Mouse (Mus musculus): Measurements from ENCODE around the gene Dcps. TPM values are rescaled to one million over a fixed set of nuclear protein-coding genes. Genes with fewer than 3 reads are reported as not detected.

The Dcps gene
- 64.3 and 69.3 TPM in 2 replicates for polyA plus RNA-seq (2015; fragmentation: Nextera tagmentation; extraction: Ambion mirVana)

DNA sequence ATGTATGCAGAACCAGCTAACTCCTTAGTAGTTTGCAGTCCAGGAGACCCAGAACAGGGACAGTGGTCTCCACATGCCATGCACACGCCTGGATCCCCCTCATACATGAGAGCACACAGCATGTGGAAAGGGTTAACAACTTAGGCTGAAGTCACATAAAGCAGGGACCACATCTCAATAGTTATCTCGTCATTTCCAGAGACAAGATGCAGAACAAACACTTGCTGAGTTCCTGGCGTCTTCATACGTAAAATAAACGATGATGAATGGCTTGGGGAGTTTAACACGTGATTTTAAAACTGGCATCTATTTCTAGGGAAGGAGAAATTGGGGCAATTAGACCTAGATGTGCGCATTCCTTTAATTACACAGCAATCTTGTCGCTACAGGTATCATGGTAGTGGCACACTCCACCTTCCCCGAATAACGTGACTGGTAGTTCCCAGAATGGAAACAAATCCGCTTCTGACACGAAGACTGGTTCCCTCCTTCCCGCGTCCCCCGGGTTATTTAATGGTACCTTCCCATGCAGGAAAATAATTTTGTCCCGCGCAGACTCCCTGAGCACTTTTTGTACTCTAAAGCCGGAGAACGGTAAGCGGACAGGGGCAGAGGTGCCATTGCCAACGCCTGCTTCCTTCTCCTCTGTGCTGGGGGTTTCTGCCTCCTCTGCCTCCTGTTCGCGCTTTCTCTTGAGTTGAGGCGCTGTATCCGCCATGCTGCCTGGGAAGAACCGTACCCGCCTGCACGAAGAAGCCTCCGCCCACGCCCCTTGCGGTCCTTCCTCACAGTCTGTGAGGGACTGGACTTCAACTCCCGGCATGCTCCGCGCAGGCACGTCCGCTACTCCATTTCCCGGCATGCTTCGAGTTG, at the start of gene Dcps:
Gene Dcps, minus strand, starts transcription at position 811 of the 873 bp plus-strand sequence.
- DNase-seq (ENCODE audit: low spot score), result peak; percentile 95

DNA sequence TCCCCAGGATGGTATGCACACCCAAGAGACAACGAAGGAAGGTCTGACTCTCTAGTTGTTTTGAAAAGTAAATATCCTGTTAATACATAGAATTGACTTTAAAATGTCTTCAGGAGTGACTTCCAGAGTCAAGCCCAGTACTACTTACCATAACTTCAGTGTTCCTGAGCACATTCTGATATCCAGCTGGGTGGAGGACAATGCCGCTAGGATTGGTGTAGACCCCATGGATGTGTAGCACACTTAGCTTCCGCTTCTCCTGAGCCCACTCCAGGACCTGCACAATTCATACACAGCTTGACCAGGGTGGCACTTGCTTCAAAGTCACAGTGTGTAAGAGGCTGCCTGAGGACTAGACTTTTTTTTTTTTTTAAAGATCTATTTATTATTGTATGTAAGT, 47.6 kb upstream of the Dcps start:
- no peak for DNase-seq (ENCODE audit: low spot score)

DNA sequence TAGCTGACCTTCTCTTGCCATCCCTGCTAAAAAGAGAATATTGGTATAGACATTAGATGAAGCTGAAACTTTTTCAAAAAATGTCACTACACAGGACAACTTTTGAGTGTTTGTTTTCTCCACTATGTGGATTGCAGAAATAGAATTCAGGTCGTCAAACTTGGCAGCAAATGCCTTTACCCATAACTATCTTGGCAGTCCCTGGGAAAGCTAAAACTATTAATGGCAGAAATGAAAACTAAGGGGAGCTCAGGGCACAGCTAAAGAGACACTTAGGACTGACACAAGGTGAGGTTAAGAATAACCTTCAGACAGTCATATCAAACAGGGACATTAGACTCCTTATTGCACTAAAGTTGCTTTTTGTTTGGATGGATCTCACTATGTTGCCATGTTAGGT, 42.1 kb upstream of the Dcps start:
- no peak for DNase-seq (ENCODE audit: low spot score)

DNA sequence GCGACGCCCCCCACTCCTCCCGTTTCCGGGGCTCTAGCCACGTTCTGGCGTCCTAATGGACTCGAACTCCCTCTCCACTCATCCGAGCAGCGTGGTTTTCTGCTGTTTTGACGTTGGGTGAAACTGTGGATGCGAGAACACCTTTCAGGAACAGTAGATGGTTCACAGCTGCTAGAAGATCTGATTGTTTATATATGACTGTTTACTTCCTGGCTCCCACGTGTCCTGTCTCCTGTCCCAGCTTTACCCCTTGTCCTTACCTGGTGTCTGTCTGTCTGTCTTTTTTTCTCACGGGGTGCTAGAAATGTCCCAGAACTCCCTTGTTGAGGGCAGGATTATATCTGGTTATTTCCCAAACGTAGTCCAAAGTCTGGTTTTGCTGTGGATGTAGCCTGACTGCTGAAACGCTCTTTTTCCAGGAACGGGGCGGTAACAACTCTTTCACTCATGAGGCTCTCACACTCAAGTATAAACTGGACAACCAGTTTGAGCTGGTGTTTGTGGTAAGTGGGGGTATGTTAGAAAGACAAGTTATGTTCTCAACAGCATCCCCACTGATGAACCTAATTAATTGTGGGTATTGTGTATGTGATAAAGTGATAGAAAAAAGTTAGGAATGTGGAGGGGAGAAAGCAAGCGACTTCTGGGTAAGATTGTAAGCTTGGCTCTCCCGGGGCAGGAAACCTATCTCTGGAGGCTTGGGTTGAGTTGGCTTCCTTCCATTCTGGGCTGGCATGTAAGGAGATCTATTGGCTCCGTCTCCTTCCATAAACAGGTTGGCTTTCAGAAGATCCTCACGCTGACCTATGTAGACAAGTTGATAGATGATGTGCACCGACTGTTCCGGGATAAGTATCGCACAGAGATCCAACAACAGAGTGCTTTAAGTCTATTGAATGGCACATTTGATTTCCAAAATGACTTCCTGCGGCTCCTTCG, 36.0 kb upstream of the Dcps start:
- DNase-seq (ENCODE audit: low spot score), result no peak

DNA sequence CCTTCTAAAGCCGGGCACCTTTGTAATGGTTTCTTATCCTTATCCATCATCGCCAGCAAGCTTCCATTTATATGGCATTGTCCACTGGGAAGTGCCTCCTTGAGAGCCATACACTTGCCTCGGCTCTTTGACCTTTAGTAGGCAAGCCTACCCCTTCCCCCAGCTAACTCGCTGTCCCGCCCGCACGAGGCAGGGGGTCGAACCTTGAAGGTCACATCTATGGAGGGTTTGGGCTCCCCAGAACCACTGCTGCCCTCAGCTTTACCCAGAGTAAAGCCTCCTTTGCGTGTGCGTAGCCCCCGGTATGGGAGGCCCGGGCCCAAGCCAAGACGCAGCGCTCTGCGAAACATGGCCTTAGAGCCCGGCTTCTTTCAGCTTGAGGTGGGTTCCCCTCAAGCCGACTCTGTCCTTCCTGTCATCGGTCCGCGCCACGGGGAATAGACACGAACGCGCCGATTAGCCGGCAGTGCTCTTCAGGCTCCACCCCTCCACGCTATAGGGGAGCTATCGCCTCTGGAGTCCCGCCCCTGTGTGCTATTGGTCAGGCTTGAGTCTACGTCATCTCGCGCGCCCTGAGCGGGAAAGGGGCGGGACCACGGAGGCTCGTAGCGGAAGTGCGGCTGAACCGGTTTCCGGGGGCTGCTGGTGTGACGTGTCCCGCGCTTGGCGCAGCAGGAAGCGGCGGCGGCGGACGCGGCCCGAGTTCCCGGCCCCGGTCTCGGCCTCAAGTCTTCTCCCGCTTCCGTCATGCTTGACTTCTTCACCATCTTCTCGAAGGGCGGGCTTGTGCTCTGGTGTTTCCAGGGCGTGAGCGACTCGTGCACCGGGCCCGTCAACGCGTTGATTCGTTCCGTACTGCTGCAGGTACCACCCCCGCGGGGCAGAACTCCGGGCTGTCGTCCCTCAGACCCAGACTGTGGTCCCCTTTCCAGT, 34.9 kb upstream of the Dcps start, which contains the start of gene Foxred1:
Gene Foxred1, minus strand, starts transcription at position 514 of the 933 bp plus-strand sequence.
- DNase-seq (ENCODE audit: low spot score), result peak; percentile 100

DNA sequence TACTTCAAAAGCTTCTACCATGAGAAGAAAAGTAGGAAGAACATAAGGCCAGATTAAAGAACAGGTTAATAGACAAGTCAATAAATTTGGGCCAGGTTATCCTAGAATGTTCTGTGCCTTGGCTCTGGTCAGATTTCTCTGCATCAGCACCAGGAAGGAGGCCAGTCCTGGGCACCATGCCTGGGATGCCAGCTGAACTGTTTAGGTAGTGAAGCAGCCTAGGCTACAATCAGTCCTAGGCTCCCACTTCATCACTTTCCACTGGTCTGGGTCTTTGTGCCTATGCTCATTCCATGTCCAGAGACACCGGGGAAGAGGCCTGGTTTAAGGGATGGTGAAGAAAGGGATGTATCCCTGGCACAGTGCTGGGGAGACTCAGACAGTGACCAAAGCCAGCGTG, 28.6 kb upstream of the Dcps start:
- DNase-seq (ENCODE audit: low spot score), result no peak

DNA sequence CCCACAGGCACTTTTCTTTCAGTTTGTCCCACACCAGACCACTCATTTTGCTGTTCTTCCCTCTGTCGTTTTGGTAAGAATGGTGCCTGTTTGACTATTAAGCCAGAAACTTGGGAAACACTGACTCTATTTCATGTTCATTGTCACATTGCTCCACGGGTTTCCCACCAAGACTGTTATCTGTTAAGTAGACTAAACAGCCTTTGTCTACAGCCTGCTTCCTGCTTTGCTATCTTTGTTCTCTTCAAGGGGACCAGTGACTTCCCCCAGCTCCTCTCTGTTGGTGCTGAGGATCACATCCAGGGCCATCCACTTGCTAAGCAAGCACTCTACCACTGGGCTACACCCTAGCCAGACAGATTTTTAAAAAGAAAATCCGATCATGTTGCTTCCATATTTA, 27.7 kb upstream of the Dcps start:
- no peak for DNase-seq (ENCODE audit: low spot score)

DNA sequence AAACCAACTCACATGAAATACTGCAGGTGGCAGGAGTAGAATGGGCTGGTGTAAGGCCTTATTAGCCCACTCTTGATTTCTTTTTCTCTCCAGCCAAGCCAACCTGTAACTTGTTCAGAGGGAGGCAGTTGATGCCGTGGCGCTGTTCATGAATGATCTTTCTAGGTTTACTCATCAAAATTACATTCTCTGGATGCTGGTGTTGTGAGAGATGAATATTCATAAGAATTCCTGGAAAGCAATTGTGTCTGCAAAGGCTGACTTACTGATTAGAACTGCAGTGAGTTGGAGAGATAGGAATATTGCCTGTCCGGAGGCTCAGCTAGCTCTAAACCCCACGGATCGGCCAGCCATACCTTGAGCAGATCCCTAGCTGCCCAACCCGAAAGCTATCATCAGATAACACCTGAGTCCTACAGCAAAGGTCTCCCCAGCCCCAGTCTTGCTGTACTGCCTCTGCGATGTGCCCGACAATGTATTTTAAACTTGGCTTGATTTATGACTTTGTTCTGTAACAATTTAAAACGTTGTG, 24.7 kb upstream of the Dcps start:
- no peak for DNase-seq (ENCODE audit: low spot score)

DNA sequence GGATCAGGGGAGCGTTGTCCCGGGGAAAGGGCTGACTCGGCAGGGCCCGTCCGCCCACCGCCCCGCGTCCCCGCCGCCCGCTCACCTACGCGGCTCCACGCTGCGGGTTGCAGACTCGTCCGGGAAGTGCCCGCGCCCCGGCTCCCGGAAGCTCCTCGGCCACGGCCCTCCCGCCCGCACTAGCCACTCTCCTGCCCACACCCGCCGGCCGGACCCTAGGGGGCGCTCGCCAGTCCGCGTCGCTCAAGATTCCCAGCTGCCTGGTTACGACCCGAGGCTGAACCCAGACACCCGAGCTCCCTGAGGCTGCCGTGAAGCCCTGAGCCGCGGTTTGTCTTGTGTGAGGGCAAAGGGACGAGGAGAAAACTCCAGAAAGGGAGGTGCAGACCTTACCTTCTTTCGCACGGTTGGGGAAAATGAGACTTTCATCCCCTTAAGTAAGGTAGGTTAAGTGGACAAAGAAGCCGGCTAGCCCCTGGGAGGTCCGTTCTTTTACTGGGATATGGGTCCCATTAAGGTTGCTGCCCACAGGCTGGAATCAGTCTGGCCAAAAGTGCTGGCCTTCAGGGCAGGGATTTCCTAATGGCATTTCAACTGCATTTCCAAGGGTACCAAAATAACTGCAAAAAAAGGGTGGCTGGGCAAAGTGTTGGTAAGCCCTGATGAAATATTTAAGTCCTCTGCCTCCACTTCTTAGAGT, 24.1 kb upstream of the Dcps start, which contains the start of the genes Srpr and Tirap:
Gene Srpr, plus strand, starts transcription at position 404 of the 700 bp plus-strand sequence.
Gene Tirap, minus strand, starts transcription at position 520 of the 700 bp plus-strand sequence.
- DNase-seq (ENCODE audit: low spot score), result peak; percentile 68

DNA sequence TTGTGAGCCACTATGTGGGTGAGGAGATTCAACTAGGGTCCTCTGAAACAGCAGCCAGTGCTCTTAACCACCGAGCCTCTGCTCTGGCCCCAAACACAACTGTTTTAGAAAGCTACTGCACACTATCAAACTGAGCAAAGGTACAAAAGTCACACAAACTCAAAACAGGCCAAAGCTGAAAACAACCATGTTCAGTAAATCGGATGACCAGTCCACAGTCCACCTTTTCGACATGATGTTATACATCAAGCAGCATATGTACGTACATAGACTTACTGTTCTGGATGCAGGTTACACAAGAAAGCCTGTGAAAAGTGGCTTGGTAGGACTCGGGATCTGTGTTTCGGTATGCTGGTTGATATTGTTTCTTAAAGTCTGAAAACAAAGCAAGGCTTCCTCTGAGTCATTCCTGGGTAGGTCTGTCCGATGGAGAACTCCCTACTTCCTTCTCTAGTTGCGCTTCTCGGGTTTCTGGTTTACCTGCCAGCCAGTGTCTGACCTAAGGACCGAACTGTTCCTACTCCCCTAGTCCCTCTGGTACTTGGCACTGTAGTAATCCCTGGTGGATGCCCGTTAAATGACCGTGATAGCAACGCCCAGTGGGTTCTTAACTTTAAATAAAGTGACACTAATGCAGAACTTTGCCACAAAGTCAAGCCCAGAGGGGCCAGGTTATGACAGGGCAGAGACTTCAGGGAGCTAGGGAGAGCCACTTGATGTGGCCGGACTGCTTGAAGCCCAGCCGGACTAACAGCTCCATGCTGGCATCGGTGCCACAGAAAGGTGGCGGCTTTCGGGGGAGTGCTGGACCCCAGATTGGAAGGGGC, 23.3 kb upstream of the Dcps start:
- no peak for DNase-seq (ENCODE audit: low spot score)

DNA sequence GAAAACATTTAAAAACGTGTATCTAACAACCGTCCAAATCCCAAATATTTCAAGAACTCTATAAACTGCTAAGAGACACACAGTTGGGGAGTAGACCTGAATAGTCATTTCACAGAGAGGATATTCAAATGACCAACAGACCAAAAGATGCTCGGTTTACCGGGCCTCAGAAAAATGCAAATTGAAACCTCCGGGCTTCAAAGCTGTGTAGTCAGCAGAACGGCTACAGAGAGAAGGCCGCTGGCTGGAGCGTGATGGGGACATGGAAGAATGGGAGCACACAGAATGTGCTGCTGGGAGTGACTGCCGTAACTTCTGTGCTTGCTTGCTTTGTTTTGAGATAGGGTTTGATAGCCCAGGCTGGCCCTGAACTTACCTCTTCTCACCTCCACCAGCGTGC, 22.5 kb upstream of the Dcps start:
- no peak for DNase-seq (ENCODE audit: low spot score)

DNA sequence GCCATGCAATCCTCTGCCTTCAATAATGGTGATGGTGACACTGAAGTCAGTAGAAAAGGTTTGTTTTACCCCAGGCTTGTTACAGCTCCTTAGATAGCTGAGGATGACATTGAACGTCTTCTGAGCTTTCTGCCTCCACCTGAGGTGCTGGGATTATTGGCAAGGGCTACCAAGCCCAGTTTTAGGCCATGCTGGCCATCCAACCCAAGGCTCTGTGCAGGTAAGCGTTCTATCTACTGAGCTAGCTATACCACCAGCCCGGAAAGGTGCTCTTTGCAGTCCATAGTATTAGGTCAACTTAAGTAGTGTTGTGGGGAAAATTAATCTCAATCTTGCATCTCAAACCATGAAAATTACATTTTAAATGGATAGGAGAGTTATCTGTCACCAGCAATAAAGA, 21.8 kb upstream of the Dcps start:
- no peak for DNase-seq (ENCODE audit: low spot score)

DNA sequence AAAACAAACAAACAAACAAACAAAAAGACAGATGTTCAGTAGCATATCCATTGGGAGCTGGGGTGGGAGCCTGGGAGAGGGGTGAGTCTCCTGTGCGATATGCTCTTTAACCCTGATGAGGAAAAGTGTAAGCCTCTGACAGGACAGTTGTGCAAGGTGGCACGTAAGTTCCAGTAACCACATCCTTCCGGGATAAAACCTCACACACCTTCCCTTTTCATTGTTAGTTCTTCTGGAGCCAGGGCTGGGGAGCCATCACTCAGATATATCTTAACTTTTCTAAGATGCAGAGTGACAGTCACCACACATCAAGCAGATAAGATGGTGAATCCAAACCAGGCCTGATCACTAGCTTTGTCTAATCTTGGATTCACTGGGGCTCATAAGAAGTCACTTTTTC, 18.2 kb upstream of the Dcps start:
- peak; percentile 24 for DNase-seq (ENCODE audit: low spot score)

DNA sequence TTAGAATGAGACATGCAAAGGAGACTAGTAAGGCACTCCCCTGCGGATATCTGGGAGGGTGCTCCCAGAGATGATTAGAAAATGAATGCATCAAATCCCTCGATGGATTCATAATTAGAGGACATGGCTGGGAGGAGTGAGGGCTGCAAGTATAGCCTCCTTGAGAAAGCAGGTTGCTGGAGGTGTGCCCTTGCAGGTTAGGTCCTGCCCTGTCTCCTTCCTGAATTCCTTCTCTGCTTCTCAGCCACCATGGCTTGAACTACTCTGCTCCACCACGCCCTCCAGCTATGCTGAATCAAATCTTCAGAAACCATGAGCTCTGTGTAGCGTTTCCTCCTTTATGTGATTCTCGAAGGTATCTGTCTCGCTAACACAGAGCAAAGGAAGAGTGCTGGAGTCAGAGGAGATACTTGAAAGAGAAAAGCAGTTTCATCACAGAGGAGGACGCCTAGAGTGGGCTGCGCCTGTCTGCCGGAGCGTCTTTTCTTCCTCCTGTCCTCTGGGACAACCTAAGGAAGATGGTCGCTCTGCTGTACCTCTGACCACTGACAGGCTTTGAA, 17.2 kb upstream of the Dcps start:
- no peak for DNase-seq (ENCODE audit: low spot score)

DNA sequence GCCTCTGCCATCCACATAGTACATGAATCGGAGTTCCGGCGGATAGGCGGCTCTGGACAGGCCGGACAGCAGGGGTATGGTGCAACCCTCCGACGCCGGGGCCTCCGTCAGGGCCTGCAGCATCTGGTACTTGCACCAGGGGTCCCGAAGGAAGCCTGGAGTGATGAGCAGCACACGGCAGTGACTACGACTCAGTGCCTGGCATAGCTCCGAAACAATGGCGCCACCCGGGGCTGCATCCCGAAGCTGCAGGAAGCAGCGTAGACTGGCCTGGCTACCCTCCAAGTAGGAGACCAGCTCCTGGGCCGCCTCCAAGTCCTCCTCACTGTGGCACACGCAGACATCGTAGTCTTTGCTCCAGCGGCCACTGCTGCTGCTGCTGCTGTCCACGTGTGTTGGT, 12.8 kb upstream of the Dcps start:
- DNase-seq (ENCODE audit: low spot score), result no peak

DNA sequence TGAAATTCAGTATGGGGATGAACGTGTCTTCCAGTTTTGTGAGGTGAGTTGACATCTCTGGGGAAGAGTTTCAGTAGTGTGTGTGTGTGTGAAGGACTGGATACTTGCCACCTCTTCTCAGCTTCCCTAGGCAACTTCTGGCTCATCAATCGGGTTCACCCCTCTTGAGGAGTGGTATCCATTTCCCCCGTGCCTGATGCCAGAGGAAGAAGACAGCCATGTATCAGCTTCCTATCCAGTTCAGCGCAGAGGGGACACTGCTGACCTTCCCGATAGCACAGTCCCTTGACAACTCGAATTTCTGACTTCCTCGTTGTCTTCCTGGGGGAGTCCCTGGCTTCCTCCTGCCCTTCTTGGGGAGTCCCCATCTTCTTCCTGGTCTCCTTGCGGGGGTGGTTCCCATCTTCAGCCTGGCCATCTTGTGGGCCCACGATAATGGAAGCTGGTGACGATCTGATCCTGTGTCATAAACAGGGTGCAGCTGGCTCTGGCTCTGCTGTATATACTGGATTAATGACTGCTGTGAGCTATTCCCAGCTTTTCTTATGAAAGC, 11.6 kb upstream of the Dcps start:
- no peak for DNase-seq (ENCODE audit: low spot score)

DNA sequence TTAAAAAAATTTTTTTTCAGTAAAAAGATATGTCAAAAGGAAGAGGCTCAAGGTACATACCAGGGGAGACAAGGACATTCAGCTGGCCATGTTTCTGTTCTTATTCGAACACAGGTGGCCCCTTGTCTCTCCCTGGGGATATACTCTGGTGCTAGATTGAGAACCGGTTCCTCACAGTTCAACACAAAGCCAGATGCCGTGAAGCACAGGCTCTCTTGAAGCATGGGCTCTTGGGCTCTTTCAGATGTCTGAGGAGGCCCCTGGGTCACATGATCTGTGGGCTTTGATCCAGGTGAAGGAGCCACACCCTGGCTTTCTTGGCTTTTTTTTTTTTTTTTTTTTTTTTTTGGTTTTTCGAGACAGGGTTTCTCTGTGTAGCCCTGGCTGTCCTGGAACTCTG, 10.6 kb upstream of the Dcps start:
- DNase-seq (ENCODE audit: low spot score), result no peak

DNA sequence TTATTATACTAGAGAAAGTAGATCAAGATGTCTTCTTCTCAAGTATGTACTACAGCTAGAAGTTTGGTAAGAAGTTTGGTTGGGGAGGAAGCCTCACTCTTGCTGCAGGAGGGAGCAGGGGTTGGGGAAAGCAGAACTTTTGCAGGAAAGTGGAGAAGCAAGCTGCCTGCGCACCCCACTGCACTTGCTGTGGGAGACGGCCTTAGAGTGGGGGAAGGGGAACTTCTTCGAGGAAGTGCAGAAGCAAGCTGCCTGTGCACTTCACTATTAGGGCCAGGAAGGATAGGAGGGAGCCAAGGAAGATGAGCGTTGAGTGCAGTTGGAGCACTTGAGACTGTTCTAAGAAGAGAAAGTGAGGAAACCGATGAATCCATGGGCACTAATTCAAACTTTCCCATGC, 7.5 kb upstream of the Dcps start:
- no peak for DNase-seq (ENCODE audit: low spot score)

Data from thymus, postnatal 0 days (tissue).